Mouse (Mus musculus) cerebellum, postnatal 36 days (tissue): ENCODE measurements around the gene Cyp4f15.
"Not testable (repeated sequence)": the region's sequence is repeated elsewhere in the genome, so short reads cannot be mapped to it uniquely, and the experiment has no call there.

Experiments
- DNase-seq, 2 experiments: peaks; one replicate each; pipeline ENCODE4 v3.0.0; 2021 to 2022; ENCODE audit warnings: mixed read lengths in 2 of 2

Cyp4f15 gene

GRCm38 (mm10) chr17:32685048-32685750 is at the start of gene Cyp4f15:
Cyp4f15 (plus strand) TSS chr17:32685627.
- no peak for DNase-seq

DNA sequence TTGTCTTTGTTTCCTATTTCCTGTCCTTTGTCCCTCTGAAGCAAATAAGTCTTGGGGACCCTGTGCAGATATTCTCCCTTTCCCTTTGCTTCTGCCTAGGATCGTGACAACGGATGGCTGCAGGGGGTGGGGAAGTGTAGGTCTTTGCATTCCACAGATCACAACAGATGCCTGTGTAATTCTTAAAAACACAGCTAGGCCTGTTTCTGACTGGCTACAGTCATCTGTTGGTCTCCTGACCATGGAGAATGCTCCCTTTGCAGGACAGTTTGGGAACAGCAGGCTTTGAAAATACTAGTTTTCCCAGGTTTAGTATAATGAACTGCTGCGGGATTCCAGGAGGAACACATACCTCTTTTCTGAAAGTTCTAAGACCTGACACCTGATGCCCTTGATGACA is 49.1 kb upstream of the Cyp4f15 start:
- no peak for DNase-seq

- DNase-seq, result no peak
These were observed 48.3 kb upstream of the Cyp4f15 start for GRCm38 (mm10) chr17:32637151-32637550.

GRCm38 (mm10) chr17:32646631-32647030 is 38.8 kb upstream of the Cyp4f15 start:
- no peak for DNase-seq

DNA sequence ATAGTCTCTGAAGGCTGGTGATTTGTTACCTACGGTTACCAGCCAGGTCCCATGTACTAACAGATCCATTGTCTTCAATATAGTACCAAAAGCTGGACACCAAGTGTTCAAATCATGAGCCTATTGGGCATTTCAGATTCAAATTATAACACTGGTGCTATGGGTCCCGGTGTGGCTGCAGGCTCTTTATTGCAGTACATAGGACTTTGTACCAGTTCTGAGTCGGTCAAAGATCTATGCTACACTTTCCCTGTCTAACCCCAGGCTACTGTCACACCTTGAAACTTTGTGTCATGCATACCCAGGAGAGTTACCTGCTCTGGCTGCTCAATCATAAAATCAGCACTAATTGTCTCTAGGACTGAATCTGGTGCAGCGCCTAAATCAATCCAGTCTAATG is 31.6 kb upstream of the Cyp4f15 start:
- DNase-seq, result no peak

DNA sequence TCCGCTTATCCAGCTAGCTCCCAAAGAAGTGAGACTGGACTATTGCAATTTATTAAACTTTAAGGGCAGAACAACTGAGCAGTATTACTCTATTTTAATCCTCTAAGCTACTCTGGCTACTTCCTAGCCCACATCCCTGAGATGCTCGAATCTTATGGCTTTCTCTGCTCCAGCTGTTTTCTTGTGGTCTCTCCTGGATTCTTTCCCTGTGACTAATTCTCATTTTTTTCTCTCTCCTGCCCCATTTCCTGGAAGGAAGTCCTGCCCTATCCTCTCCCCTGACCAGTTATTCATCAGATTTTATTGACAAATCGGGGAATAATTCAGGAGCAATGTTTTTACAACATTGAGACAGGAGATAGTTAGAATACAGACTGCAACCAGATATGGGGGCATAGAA is 28.4 kb upstream of the Cyp4f15 start:
- DNase-seq, result no peak

- no peak for DNase-seq
These were observed 27.2 kb upstream of the Cyp4f15 start for GRCm38 (mm10) chr17:32658246-32658645.

- DNase-seq, result peak; percentile 6
These were observed 26.7 kb upstream of the Cyp4f15 start, which contains the start of gene Cyp4f40 for GRCm38 (mm10) chr17:32658712-32659111. Cyp4f40 (plus strand) TSS chr17:32658900.

GRCm38 (mm10) chr17:32673976-32674375 is 11.5 kb upstream of the Cyp4f15 start:
- no peak for DNase-seq

- DNase-seq, result no peak
These were observed 9.3 kb upstream of the Cyp4f15 start for GRCm38 (mm10) chr17:32676040-32676635.

DNA sequence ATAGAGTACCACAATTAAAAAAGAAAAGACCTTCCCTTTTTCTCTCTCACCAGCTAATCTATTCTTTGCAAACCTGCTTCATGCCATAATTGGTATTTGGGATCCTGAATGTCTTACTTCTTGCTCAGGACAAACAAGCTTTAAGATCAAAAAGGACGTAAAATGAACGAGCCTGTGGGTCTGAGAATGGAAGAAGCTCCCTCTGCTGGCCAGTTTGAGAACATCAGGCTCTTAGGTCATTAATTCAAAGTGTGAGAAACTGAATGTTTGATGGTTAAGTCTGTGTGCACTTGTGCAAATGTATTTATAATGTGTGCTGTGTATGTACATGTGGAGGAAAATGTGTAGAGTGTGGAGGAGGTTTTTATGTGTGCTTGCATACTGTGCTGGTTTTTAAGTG is 5.0 kb upstream of the Cyp4f15 start:
- peak; percentile 29 to 58 for DNase-seq

DNA sequence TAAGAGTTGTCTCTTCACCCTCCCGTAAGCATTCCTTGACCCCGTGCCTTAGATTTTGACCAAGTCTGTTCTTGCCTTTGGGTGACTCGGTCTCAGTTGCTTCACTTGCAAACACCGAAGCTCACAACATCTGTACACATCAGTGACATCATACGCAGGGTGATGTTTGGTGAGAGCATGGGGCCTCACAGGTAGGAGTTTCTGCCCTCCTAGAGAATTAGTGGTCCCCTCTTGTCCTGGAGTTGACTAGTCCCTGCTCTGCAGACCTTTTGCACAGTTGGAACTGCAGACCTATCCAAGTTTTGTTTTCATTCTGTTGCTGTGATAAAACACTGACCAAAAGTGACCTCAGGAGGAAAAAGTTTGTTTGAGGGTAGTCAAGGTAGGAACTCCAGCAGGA is 1.3 kb downstream of the Cyp4f15 start:
- no peak for DNase-seq

DNA sequence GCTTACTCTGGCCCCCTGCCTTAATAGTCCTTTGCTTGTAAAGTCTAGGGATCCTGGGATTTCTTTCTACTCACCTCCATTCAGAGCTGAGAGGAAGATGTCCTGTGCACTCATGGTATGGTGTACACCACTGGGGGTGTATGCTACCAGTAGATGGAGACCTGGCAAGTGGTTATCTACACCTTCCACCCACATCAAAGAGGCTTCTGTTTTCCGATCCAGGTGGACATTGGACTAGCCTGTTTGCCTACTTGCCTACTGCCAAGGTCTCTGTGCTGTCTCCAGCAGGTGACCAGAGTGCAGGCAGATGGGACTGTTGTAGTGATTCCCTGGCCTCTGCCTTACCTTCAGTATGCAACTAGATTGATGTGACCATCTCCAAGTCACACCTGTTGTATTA is 5.5 kb downstream of the Cyp4f15 start:
- no peak for DNase-seq

DNA sequence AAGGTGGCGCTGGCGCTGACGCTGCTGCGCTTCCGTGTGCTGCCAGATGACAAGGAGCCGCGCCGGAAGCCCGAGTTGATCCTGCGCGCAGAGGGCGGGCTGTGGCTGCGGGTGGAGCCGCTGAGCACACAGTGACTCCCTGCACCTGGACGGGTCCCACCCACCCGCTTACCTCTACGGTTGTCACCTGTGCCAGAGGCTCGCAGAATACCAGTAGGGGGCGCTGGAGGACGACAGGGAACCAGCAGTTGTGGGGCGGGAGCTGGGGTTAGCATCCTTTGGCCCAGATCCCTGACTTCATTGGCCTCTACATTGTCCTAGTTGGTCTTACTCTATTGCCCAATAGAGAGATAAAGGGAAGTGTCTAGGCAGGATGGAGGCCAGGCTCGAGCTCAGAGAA is 17.4 kb downstream of the Cyp4f15 start:
- DNase-seq, result peak in 1 of 2 experiments; percentile 10

DNA sequence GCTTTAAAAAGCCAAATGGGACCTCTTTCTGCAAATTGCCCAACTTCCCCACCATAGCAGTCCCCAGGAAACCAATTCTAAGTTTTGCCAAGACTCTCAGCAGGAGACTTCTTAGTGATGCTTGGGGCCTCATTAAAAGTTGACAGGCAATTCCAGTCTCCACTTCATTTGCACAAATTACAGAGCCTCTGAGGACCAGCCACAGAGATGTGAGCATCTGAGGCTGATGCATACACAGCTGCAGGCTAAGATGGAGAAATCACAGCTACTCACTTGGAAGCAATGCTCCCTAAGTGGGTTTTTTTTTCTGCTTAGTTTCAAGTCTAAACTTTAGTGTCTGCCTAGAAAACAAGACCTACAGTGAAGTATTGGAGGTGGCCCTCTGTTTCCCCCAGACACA is 25.1 kb downstream of the Cyp4f15 start:
- DNase-seq, result not testable (repeated sequence)

- DNase-seq, result not testable (repeated sequence)
These were observed 36.7 kb downstream of the Cyp4f15 start for GRCm38 (mm10) chr17:32722151-32722550.

GRCm38 (mm10) chr17:32722771-32723170 is 37.3 kb downstream of the Cyp4f15 start:
- DNase-seq, result no peak

- not testable (repeated sequence) for DNase-seq
These were observed 40.9 kb downstream of the Cyp4f15 start for GRCm38 (mm10) chr17:32726360-32726759.

DNA sequence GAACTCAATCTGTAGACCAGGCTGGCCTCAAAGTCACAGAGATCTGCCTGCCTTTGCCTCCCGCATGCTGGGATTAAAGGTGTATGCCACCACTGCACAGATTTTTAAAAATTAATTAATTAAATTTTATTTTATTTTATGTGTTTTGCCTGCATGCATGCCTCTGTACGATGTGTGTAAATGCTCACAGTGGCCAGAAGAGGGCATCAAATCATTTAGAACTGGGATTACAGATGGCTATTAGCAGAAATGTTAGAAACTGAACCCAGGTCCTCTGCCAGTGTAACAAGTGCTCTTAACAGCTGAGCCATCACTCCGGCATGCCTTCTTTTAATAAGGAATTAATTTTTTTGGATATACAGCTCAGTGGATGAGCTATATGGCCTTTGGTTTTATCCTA is 43.6 kb downstream of the Cyp4f15 start:
- DNase-seq, result no peak

DNA sequence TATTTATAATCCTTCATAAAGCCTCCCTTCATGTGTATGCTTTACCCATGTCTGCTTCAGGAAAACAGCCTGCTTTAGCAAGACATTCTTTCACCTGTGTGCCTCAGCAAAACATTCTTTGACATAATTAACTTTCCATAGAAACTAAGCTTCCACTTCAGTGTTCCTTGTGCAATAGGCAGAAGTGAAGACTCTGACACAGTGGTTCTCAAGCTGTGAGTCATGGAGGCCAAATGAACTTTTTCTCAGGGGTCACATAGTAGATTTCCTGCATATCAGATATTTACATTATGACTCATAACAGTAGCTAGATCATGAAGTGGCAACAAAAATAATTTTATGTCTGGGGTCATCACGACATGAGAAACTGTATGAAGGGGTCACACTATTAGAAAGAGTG is 53.0 kb downstream of the Cyp4f15 start:
- no peak for DNase-seq

DNA sequence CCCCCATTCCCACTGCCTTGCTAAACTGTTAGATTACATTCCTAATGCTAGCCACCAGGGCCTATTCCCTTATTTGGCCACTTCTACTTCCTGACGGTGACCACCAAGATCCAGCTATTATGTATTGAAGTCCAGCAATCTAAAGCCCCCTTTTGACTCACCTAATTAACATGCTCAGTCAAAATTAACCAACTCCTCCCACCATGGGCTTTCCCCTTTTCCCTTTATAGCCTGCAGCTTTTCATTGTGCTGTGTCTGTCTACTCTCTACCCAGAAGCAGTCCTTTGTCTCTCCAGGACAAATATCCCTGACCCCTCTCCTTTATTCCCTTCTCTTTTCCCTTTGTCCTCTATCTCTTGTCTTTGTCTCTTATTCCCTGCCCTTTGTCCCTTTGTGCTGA is 55.6 kb downstream of the Cyp4f15 start:
- DNase-seq, result no peak

- DNase-seq, result no peak
These were observed 65.2 kb downstream of the Cyp4f15 start for GRCm38 (mm10) chr17:32750611-32751010.
